Mouse (Mus musculus): ENCODE data around the gene Csrnp3. TPM values are rescaled to one million over a fixed set of nuclear protein-coding genes. Genes with fewer than 3 reads are reported as not detected.

Gene Csrnp3
- polyA plus RNA-seq, 1 experiment = 1.1 TPM

DNA sequence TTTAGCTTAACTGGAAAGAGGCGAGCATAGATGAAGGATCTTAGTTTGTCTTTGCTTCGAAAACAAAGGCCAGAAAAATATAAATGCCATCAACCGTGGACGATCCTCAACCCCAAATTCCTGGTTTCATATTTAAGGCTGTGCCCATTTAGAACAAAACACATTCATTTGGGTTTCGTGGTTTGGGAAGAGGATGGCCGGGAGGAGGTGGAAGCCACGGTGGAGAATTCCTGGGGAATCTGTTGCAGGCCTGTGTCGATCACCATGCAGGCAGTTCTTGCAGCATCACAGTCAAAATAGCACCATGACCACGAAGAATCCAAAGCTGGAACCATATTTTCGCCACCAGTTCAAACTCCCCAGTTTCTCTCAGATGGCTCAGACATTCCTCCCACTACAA is 217.7 kb downstream of the Csrnp3 start:
- no peak for DNase-seq
- no peak overlapping the region for H3K4me3 ChIP-seq (ENCODE audit: insufficient read depth, low read depth, low read length)
- no peaks in the 10 kb centered on the region for H3K4me1 ChIP-seq (ENCODE audit: control insufficient read depth, insufficient read depth, low read length)
- no peaks in the 10 kb centered on the region for H3K27me3 ChIP-seq (replicated peaks; ENCODE audit: control insufficient read depth, insufficient read depth, low read length)
- no peaks in the 10 kb centered on the region for H3K36me3 ChIP-seq (ENCODE audit: control insufficient read depth, insufficient read depth, low read length)
- no peak for TF ChIP-seq POLR2A (IDR thresholded peaks at IDR 0.05; ENCODE audit: low read depth, low read length)
- no peak for TF ChIP-seq CTCF (conservative IDR thresholded peaks at IDR 0.05; ENCODE audit: insufficient read depth, insufficient read length, low read depth, low read length)
- H3K27ac ChIP-seq (ENCODE audit: insufficient read depth, low read depth, low read length) = no peak overlapping the region
- WGBS = 86% methylated on average over 10 of the region's 10 CpGs

DNA sequence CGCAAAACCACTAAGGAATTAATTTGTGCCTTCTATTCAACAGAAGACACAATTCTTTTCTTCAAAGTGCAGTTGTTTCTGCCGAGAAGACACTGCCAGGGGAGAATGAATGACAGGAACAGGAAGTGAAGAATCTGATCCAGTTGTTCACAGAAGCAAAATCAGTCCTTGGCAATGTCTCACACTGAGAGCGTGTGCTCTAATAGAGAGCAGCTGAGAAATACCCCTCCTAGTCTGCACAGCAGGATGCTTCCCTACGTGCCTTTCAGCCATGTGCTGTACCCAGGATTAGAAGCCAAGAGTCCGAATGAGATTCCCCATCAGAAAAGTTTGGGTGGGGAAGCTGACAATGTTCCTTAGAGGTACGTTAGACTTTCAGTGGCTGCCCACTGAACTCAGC is 223.9 kb downstream of the Csrnp3 start:
- DNase-seq = no peak
- no peaks in the 10 kb centered on the region for H3K4me1 ChIP-seq (ENCODE audit: control insufficient read depth, insufficient read depth, low read length)
- TF ChIP-seq POLR2A (IDR thresholded peaks at IDR 0.05; ENCODE audit: low read depth, low read length) = no peak
- WGBS = 65% methylated on average over 6 of the region's 6 CpGs
- H3K27me3 ChIP-seq (replicated peaks; ENCODE audit: control insufficient read depth, insufficient read depth, low read length) = no peaks in the 10 kb centered on the region
- H3K36me3 ChIP-seq (ENCODE audit: control insufficient read depth, insufficient read depth, low read length) = no peaks in the 10 kb centered on the region
- no peak overlapping the region for H3K4me3 ChIP-seq (ENCODE audit: insufficient read depth, low read depth, low read length)
- H3K27ac ChIP-seq (ENCODE audit: insufficient read depth, low read depth, low read length) = no peak overlapping the region

DNA sequence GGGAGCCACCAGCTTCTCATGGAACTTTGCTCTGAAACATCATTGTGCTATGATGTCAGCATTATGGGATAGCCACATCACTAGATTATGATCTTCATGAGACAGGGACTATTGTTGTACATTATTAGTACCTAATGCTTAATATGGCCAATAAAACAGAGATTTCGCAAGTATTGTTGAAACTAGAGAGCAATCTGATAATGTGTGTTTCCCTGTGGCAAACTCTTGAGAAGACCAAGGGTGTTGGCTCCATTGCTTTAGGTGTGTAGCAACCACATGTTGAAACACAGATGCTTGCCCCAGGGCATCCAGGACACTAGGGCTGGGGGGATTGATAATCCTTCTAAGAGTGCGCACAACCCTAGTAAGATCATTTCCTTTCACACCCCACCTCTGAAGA is 235.2 kb downstream of the Csrnp3 start:
- peaks cover 3% of the 10 kb centered on the region; the same call in 1 of the 2 replicates for H3K36me3 ChIP-seq (ENCODE audit: control insufficient read depth, insufficient read depth, low read length)
- DNase-seq = no peak
- no peak for TF ChIP-seq POLR2A (IDR thresholded peaks at IDR 0.05; ENCODE audit: low read depth, low read length)
- TF ChIP-seq CTCF (conservative IDR thresholded peaks at IDR 0.05; ENCODE audit: insufficient read depth, insufficient read length, low read depth, low read length) = no peak
- H3K27me3 ChIP-seq (replicated peaks; ENCODE audit: control insufficient read depth, insufficient read depth, low read length) = no peaks in the 10 kb centered on the region
- H3K27ac ChIP-seq (ENCODE audit: insufficient read depth, low read depth, low read length) = no peak overlapping the region
- WGBS = 96% methylated on average over 2 of the region's 2 CpGs
- no peaks in the 10 kb centered on the region for H3K4me1 ChIP-seq (ENCODE audit: control insufficient read depth, insufficient read depth, low read length)
- no peak overlapping the region for H3K4me3 ChIP-seq (ENCODE audit: insufficient read depth, low read depth, low read length)

Other genes starting within 250 kb of the Csrnp3 start
- 0.06 and 0.10 TPM in 2 replicates for gene Scn2a, start 225.0 kb upstream of the Csrnp3 start, polyA plus RNA-seq (2012; rRNA removed)